Mouse (Mus musculus) ES-Bruce4 (cell line): ENCODE data around the gene Ddx42. TPM values are rescaled to one million over a fixed set of nuclear protein-coding genes. Genes with fewer than 3 reads are reported as not detected.

Experiments
- H3K27ac ChIP-seq: 2 replicates; pipeline ENCODE4 v1.5.1; 2012; ENCODE audit warnings: low read length, inconsistent platforms; ENCODE audit not compliant: insufficient read depth
- H3K27me3 ChIP-seq: 2 replicates; pipeline ENCODE4 v1.6.1; 2012; ENCODE audit warnings: mild to moderate bottlenecking, low read length, inconsistent platforms; ENCODE audit not compliant: control insufficient read depth, poor library complexity, insufficient read depth, severe bottlenecking
- H3K36me3 ChIP-seq: 2 replicates; pipeline ENCODE4 v1.6.1; 2012; ENCODE audit warnings: inconsistent platforms, mild to moderate bottlenecking, low read length, moderate library complexity; ENCODE audit not compliant: control insufficient read depth, poor library complexity, insufficient read depth, severe bottlenecking
- H3K4me1 ChIP-seq: one replicate; pipeline ENCODE4 v1.8.1; 2011; ENCODE audit warnings: low read length; ENCODE audit not compliant: control insufficient read depth, insufficient read depth
- H3K4me3 ChIP-seq: 2 replicates; pipeline ENCODE4 v1.5.1; 2011; ENCODE audit warnings: low read depth, mild to moderate bottlenecking, low read length
- H3K9ac ChIP-seq: 2 replicates; pipeline ENCODE4 v1.6.1; 2012; ENCODE audit warnings: low read depth, mild to moderate bottlenecking, inconsistent platforms; ENCODE audit not compliant: poor library complexity, severe bottlenecking
- H3K9me3 ChIP-seq: replicated peaks from 2 replicates; pipeline ENCODE4 v1.6.1; 2012; ENCODE audit warnings: mild to moderate bottlenecking, low read length, inconsistent platforms; ENCODE audit not compliant: control insufficient read depth, poor library complexity, insufficient read depth, severe bottlenecking
- CTCF ChIP-seq: IDR thresholded peaks from one replicate; pipeline ENCODE4 v1.8.1; 2011; ENCODE audit warnings: low read depth, low read length
- EP300 ChIP-seq: IDR thresholded peaks from 2 replicates; pipeline ENCODE4 v1.6.1; 2011; ENCODE audit warnings: low read depth, low read length; ENCODE audit not compliant: insufficient read depth
- POLR2A ChIP-seq: IDR thresholded peaks from one replicate; pipeline ENCODE4 v1.8.1; 2011; ENCODE audit warnings: low read length; ENCODE audit not compliant: insufficient read depth
- polyA plus RNA-seq: library from polyadenylated mRNA; stranded (reverse); fragments of >200 nt; gene quantifications from 2 replicates; pipeline ENCODE4 v1.2.4, GENCODE M21; 2011; ENCODE audit warnings: low read depth; ENCODE audit not compliant: missing spikeins, insufficient read depth, insufficient read length

The Ddx42 gene
- polyA plus RNA-seq, 1 experiment = 75.4 TPM

DNA sequence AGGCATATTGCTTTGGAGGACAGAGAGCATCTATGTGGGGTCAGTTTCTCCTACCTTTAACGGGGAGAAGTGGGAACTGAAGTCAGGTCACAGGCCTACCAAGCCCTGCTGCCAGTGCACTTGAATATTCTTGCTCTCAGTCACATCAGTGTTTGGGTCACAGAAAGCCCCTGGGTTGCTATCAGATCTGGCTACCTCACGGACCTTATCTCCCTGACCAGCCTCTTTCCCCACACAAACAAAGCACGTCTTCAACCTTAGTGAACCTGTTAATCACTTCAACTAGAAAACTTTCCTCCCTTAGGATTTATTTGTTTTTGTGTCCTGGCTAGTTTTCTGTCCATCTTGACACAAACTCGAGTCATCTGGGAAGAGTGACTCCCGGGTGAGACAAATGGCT lies 40.4 kb upstream of the Ddx42 start:
- TF ChIP-seq EP300 = no peak
- no peak for TF ChIP-seq POLR2A
- TF ChIP-seq CTCF = no peak
- Histone ChIP-seq H3K36me3 (no peaks in the 10 kb centered on the region), H3K4me3 (no peak overlapping the region), H3K27ac (no peak overlapping the region), H3K9me3 (no peaks in the 10 kb centered on the region), H3K4me1 (no peaks in the 10 kb centered on the region), H3K27me3 (no peaks in the 10 kb centered on the region), H3K9ac (no peak overlapping the region)

DNA sequence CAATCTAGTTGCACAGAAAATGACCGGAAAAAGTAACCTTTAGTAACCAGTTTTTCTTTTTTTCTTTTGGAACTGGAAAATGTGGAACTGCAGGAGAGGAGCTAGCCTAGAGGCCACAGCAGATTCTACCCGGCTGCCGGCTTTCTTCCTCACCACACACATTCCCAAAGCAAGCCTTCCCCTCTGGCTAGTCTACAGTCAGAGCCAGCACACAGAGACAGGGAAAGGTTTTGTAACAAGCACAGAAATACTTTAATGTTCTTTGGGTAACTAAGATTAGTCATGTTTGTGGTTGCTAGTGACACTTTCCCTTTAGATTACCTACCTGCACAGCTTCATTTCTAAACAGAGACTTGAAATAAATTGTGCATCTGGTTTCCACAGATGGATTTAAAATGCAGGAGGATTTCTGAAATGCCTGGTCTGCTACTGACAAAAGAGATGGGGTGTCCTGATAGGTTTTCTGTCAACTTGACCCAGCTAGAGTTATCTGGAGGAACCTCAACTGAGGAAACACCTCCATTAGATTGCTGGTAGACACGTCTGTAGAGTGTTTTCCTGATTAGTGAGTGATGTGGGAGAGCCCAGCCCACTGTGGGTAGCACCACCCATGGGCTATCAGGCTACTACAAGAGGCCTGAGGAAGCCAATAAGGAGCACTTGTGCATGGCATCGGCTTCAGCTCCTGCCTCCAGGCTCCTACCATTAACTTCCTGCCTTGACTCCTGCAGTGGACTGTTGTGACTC lies 38.5 kb upstream of the Ddx42 start:
- H3K27me3 ChIP-seq = no peaks in the 10 kb centered on the region
- no peaks in the 10 kb centered on the region; the same call in 1 of the 2 replicates for H3K36me3 ChIP-seq
- no peaks in the 10 kb centered on the region for H3K4me1 ChIP-seq
- H3K9ac ChIP-seq = no peak overlapping the region
- no peak overlapping the region for H3K4me3 ChIP-seq
- H3K27ac ChIP-seq = no peak overlapping the region
- no peaks in the 10 kb centered on the region for H3K9me3 ChIP-seq
- TF ChIP-seq POLR2A = no peak
- no peak for TF ChIP-seq EP300
- no peak for TF ChIP-seq CTCF

DNA sequence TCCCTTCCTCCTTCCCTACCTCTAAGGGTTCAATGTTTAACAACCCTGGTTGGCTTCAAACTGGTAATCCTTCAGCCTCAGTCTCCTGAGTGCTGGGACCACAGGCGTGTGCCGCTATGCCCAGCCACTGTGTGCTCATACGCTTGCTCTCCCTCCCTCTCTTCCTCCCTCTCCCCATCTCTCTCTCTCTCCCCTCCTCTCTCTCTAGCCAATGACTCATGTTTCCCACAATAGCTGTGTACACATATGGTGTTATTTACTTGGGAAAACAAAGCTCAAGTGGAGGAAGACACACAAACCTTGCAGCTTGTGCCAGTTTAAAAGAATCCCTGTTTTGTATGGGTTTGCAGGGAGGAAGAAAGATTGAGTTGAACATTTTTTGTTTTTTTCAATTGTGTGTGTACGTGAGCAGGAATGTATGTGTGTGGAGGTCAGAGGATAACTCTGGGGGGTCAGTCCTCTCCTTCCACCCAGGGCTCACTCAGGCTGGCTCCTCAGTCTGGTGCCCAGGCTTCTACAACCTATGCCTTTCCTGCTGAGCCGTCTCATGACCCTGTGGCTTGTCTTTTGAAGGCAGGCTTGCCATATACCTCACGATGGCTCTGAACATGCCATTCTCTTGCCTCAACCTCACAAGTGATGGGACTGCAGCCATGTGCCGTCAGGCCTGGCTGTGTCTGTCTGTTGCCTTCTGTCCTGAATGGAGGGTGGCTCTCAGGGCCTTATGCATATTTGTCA lies 36.8 kb upstream of the Ddx42 start:
- no peaks in the 10 kb centered on the region for H3K9me3 ChIP-seq
- H3K4me3 ChIP-seq = no peak overlapping the region
- no peak overlapping the region for H3K27ac ChIP-seq
- no peaks in the 10 kb centered on the region for H3K27me3 ChIP-seq
- no peak overlapping the region for H3K9ac ChIP-seq
- peaks cover 5% of the 10 kb centered on the region; the same call in 1 of the 2 replicates for H3K36me3 ChIP-seq
- no peaks in the 10 kb centered on the region for H3K4me1 ChIP-seq
- no peak for TF ChIP-seq CTCF
- no peak for TF ChIP-seq POLR2A
- no peak for TF ChIP-seq EP300

DNA sequence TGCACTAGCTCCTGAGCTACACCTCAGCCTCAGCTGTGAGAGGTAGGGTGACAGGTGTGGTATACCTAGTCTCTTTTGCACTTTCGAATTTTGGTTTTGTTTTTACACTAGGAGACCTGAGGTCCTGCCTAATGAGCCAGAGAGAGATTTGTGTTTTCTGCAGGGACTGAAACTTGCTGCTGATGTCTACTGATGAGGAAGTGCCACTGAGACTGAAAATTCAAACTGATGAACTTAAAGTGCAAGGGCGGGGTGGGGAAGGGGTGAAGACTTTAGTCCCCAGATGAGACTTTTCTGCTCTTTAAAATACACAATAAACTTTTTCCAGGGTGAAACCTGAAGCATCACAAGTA lies 36.3 kb upstream of the Ddx42 start:
- Histone ChIP-seq H3K4me1 (no peaks in the 10 kb centered on the region), H3K36me3 (peaks cover 5% of the 10 kb centered on the region; the same call in 1 of the 2 replicates), H3K27me3 (no peaks in the 10 kb centered on the region), H3K9ac (no peak overlapping the region), H3K9me3 (no peaks in the 10 kb centered on the region), H3K4me3 (no peak overlapping the region), H3K27ac (no peak overlapping the region)
- TF ChIP-seq EP300 (no peak), POLR2A (no peak), CTCF (no peak)

DNA sequence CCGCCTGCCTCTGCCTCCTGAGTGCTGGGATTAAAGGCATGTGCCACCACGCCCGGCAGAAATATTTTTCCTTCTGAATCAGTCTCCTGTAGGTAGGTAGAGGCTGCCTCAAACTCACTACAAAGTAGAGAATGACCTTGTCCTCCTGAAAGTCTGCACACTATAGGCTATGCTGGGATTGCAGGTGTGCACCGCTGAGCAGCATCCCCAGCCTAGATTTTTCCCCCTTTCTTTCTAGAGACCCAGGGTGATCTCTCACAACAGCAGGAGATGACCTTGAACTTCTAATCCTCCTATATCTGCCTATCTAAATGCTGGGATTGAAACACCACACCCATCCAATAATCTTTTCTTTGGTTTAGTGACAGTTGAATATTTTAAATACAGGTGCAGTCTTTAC lies 29.4 kb upstream of the Ddx42 start:
- Histone ChIP-seq H3K4me1 (no peaks in the 10 kb centered on the region), H3K9ac (no peak overlapping the region), H3K36me3 (peaks cover 5% of the 10 kb centered on the region; the same call in 1 of the 2 replicates), H3K4me3 (no peak overlapping the region), H3K27ac (peak overlapping the region; percentile 63), H3K9me3 (no peaks in the 10 kb centered on the region), H3K27me3 (no peaks in the 10 kb centered on the region)
- TF ChIP-seq CTCF (no peak), POLR2A (no peak), EP300 (no peak)

DNA sequence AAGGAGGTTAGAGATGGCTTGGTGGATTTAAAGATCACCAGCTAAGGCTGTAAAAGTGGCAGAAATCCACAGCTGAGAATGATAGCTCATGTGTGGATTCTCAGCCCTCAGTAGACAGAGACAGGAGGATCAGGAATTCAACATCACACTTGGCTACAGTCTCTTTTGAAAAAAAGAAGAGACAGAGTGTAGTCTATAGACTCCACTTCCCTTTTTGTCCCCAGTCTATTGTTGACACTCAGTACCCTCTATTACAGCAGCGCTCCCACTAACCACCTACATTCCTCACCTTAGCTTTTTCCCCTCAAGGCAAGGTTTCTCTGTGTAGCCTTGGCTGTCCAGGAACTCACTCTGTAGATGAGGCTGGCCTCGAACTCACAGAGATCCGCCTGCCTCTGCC lies 25.0 kb upstream of the Ddx42 start:
- Histone ChIP-seq H3K36me3 (no peaks in the 10 kb centered on the region), H3K27ac (no peak overlapping the region), H3K4me1 (no peaks in the 10 kb centered on the region), H3K9ac (no peak overlapping the region), H3K4me3 (no peak overlapping the region), H3K27me3 (no peaks in the 10 kb centered on the region), H3K9me3 (no peaks in the 10 kb centered on the region)
- TF ChIP-seq POLR2A (no peak), CTCF (no peak), EP300 (no peak)
